Mouse (Mus musculus) layer of hippocampus, adult 2 months (tissue): Measurements from ENCODE around the gene Gm45717. TPM values are rescaled to one million over a fixed set of nuclear protein-coding genes. Genes with fewer than 3 reads are reported as not detected.
"Not testable (repeated sequence)": the region's sequence is repeated elsewhere in the genome, so short reads cannot be mapped to it uniquely, and the experiment has no call there.

Experiments
- DNase-seq, 2 experiments: peaks; one replicate each; pipeline ENCODE4 v3.0.0; 2022; ENCODE audit warnings: low spot score in 2 of 2
- H3K27ac ChIP-seq: fragments of 200-600 bp; 2 replicates; pipeline ENCODE4 v1.8.1; 2022
- H3K4me3 ChIP-seq: fragments of 200-600 bp; 2 replicates; pipeline ENCODE4 v1.8.1; 2022; ENCODE audit warnings: mild to moderate bottlenecking
- CTCF ChIP-seq: fragments of 200-600 bp; conservative IDR thresholded peaks from 2 replicates; pipeline ENCODE4 v1.8.1; 2022; ENCODE audit warnings: antibody characterized with exemption, mild to moderate bottlenecking, moderate library complexity
- total RNA-seq, 2 experiments: library from RNA; stranded (reverse); gene quantifications; 2 replicates each; pipeline ENCODE4 v1.2.3; 2021

Gm45717 gene
- total RNA-seq, 2 experiments from 2014 or later: not detected

- Histone ChIP-seq H3K4me3 (no peak overlapping the region), H3K27ac (no peak overlapping the region)
- no peak for DNase-seq
- TF ChIP-seq CTCF: no peak
Measured at GRCm38 (mm10) chr7:140982971-140983370, 27.2 kb upstream of the Gm45717 start.

GRCm38 (mm10) chr7:140981704-140982103 lies 26.0 kb upstream of the Gm45717 start:
- Histone ChIP-seq H3K27ac (no peak overlapping the region), H3K4me3 (no peak overlapping the region)
- DNase-seq: no peak
- no peak for TF ChIP-seq CTCF

- H3K27ac ChIP-seq, H3K4me3 ChIP-seq, DNase-seq: not testable (repeated sequence)
Measured at GRCm38 (mm10) chr7:140976720-140977119, 21.0 kb upstream of the Gm45717 start.

GRCm38 (mm10) chr7:140975465-140975864 lies 19.7 kb upstream of the Gm45717 start:
- DNase-seq: no peak
- TF ChIP-seq CTCF: no peak

GRCm38 (mm10) chr7:140974940-140975339 lies 19.2 kb upstream of the Gm45717 start:
- H3K27ac ChIP-seq: no peak overlapping the region
- H3K4me3 ChIP-seq: no peak overlapping the region
- DNase-seq: no peak
- no peak for TF ChIP-seq CTCF

More at GRCm38 (mm10) chr7:140975465-140975864, 19.7 kb upstream of the Gm45717 start:
- H3K27ac ChIP-seq: no peak overlapping the region
- no peak overlapping the region for H3K4me3 ChIP-seq

GRCm38 (mm10) chr7:140973396-140974165 lies 17.8 kb upstream of the Gm45717 start:
- H3K27ac ChIP-seq: no peak overlapping the region
- no peak overlapping the region for H3K4me3 ChIP-seq
- DNase-seq: no peak
- TF ChIP-seq CTCF: no peak

GRCm38 (mm10) chr7:140971479-140972171 lies 15.9 kb upstream of the Gm45717 start:
- DNase-seq: no peak
- TF ChIP-seq CTCF: no peak
- Histone ChIP-seq H3K4me3 (no peak overlapping the region), H3K27ac (no peak overlapping the region)

- DNase-seq: no peak
- Histone ChIP-seq H3K27ac (no peak overlapping the region), H3K4me3 (no peak overlapping the region)
- no peak for TF ChIP-seq CTCF
Measured at GRCm38 (mm10) chr7:140970931-140971330, 15.2 kb upstream of the Gm45717 start.

GRCm38 (mm10) chr7:140968710-140969109 lies 13.0 kb upstream of the Gm45717 start:
- not testable (repeated sequence) for H3K27ac ChIP-seq, DNase-seq, H3K4me3 ChIP-seq

GRCm38 (mm10) chr7:140967862-140968591 lies 12.3 kb upstream of the Gm45717 start:
- TF ChIP-seq CTCF: no peak
- DNase-seq: no peak
- no peak overlapping the region for H3K4me3 ChIP-seq
- H3K27ac ChIP-seq: no peak overlapping the region

- H3K27ac ChIP-seq: no peak within 1 kb of the TSS
- no peak for DNase-seq
- no peak within 1 kb of the TSS for H3K4me3 ChIP-seq
- TF ChIP-seq CTCF: no peak
Measured at GRCm38 (mm10) chr7:140966921-140967320, 11.2 kb upstream of the Gm45717 start, which contains the start of gene Ifitm1. Ifitm1 (plus strand) TSS chr7:140967221.

- Histone ChIP-seq H3K27ac (no peak overlapping the region), H3K4me3 (no peak overlapping the region)
- TF ChIP-seq CTCF: no peak
- DNase-seq: no peak
Measured at GRCm38 (mm10) chr7:140962733-140963132, 7.0 kb upstream of the Gm45717 start.

GRCm38 (mm10) chr7:140961416-140961815 lies 5.7 kb upstream of the Gm45717 start:
- Histone ChIP-seq H3K4me3 (no peak overlapping the region), H3K27ac (no peak overlapping the region)
- TF ChIP-seq CTCF: no peak
- no peak for DNase-seq
